Mouse (Mus musculus): ENCODE measurements around the gene Gm28035.
A peak's percentile ranks its signal among the peaks of the same experiment; 100 is the strongest.

The Gm28035 gene

DNA sequence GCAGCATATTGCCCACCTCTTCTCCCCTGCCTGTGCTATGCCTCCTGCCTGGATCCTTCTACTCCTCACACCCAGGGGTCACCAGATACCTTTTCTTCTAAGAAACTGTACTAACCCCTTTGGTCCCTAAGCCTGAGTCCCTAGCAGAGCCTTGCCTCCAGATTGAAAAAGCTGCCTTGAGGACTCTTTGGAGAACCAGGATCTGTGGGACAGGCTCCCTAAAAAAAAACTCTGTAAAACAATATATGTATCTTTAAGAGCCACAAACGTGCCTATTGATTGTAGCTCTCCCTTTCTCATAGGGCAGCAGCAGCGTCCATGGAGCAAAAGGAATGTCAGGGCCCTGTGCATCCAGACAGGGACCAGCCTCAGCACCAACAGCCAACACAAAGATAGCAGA lies at the start of gene Gm28035:
TSS of gene Gm28035 (plus strand) at position 301 of the 400 bp plus-strand sequence.
- DNase-seq, result no peak

DNA sequence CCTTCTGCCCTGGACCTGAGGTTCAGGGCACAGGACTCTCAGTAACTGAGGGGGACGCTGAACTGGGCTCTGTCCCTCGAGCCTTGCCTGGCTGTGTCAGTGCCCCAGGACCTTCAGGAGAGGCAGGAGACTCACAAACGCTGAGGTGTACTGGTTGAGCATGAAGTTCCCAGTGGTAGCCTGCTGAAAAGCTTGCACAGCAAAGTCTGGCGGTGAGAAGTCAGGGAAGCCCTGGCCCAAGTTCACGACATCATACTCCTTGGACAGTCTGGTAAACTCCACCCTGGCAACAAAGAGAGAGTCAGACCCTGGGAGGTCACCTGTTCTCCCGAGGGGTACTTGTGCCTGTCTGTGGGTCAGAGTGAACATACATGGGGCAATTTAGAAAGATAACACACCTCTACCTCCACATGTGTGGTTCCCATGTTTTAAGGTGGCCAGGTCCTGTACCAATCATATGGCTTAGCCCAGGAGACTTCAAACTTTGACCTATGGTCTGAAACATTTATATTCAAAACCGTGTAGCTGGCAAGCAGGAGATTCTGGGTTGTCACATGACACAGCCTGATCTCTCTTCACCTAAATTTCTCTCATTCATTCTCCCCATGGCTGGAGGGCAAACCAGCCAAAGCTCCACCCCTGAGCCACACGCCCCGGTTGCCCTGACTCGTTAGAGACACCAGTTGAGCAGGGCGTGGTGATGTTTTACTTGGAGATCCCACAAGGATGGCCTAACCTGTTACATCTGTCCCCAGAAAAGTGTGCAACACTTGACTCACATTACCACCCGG lies 48.4 kb upstream of the Gm28035 start:
- no peak for DNase-seq

DNA sequence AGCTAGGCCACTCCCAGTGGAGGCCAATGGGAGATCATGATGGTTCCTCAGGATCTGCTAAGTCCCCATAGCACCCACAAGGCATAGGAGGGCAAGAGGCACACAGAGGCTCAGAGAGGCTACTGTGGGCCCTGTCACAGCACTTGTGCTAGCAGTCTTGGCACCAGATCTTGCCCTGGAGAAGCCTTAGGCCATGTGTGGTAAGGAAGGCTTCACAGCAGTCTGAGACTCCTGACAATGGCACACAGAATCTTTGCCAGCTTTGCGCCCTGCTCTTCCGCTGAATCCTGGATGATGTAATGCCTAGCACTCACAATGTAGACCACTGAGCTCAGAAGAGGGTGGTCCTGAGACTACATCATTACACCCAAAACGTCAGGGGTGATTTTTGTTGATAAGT lies 45.7 kb upstream of the Gm28035 start:
- DNase-seq, result no peak

DNA sequence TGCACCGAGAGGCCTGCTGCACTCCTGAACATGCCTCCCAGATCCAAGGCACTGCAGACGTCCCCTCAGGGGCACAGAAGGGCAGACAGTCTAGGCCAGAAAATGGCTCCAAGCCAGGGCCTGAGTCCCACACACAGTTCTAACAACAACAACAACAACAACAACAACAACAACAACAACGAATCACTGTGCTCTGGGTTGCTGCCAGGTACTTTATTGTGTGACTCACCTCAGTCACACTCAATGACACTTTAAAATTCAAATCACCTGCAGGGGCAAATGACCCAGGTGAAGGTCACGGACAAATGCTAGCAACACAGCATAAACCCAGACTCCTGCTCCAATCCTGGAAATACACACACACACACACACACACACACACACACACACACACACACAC lies 42.3 kb upstream of the Gm28035 start:
- no peak for DNase-seq

DNA sequence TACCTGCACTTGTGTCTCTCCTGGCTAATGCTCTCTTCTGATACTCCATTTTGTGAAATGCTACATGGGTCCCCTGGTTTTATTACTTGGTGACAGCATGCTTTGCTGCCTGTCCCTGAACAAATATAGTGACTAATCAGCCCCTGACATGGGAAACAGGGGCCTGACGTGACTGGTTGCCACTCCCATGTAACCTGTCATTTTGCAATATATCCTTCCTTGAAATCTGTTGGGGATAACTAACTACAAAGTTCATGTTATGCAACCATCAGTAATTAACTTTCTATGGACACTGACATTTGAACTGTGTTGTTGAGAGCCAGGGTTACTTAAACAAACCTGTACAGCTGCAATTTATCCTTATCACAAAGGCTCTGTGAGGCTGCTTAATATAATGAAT lies 40.4 kb upstream of the Gm28035 start:
- DNase-seq, result no peak

DNA sequence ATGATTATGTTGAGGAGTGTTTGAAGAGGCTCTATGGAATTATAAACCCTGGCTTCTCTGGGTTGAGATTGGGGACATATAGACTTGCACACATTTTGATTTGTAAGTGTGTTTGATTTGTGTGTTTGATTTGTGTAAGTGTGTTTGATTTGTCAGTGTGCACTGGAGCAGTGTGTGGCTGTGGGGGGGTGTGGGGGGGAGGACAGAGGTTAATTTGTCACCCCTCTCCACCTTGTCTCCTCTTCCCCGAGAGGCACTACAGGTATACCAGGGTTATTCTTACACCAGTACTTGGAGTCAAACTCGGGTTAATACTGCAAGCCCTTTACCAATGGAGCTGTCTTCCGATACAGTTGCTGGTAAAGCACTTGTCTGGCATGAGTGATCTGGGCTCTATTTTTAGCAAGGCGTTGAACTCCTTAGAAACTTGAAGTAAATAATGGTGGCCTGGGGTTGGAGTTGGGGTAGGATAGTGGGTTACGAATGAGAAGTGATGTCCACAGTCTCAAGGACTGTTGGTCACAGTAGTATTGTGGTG lies 39.9 kb upstream of the Gm28035 start:
- no peak for DNase-seq

DNA sequence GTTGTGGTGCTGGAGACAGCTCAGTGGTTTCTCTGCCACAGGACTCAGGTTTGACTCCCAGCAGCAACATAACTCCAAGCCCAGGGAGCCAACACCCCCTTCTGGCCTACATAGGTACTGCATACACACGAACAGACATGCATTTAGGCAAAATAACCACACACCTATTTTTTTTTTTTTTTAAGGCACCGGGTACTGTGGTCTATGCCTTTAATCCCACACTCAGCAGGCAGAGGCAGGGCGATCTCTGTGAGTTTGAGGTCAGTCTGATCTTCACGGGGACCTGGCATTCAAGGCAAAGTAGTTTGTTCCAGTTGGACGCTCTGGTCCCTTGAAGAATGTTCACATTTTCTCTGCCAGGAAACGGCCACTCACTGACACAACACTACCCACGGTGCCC lies 36.9 kb upstream of the Gm28035 start:
- DNase-seq, result peak; percentile 58

DNA sequence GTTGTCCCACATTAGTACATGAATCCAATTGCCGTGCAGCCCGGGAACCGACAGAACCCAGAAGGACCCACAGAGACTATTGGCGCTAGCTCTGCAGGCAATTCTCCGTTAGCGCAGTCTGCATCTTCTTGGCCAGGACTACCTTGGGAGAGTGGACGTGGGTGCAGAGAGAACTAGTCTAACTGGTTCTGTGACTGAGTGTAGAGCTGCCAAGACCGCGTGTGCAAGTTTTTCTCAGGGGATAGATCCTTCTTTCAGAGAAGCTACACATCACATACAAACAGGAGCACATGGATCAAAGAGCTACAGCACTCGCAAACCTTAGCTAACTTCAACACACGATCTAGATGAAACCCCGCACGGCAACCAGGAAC lies 35.1 kb upstream of the Gm28035 start:
- DNase-seq, result no peak

DNA sequence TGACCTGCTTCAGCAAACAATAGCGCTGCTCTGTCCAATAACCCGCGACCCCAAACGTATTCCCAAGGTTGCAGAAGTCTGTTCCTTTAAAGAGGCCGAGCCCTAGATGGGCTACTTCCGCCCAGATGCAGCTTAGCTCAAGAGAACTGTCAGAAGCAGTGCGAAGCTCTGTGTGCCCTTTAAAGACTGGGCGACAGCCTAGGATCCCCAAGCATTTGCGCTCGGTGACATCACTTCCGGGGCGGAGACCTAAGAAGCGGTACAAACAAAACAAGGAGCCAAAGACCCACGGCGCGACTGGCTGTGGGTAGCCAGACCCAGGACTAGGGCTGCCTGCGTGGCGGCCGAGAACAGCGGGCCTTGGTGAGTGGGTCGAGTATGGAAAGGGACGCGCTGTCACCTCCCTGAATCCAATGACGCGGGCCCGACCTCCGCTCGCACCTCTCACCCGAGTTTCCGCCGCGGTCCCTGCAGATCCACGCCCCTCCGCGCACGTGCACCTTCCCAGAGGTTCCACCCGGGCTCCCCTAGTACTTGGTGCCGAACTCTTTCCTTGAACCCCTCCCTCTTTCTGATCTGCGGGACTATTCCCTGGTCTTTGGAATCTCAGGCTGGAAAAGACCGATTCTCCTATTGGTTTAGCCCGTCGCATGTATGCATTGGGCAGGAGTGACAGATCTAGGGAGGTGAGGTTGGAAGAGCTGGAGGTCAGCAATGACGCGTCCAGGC lies 34.6 kb upstream of the Gm28035 start, which contains the start of gene Kyat1:
TSS of gene Kyat1 (minus strand) at position 219 of the 729 bp plus-strand sequence.
- peak; percentile 98 for DNase-seq

DNA sequence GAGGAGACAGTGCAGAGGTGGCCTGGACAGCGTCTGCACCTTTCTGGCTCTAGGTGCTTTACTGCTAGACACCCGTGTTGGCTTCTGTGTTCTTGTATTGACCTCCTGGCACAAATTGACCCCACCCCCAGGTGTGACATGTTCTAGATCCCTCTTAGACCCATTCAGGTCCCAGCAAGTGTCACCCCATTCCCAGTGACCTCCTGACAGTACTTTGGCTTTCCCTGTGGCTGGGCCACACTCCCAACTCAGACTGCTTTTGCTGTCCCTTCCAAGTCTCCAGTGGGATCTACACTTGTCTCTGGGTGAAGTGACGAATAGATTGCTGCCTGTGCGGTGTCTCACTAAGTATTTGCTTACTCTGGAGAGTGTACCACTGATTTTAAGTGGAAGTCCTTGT lies 33.0 kb upstream of the Gm28035 start:
- DNase-seq, result no peak

DNA sequence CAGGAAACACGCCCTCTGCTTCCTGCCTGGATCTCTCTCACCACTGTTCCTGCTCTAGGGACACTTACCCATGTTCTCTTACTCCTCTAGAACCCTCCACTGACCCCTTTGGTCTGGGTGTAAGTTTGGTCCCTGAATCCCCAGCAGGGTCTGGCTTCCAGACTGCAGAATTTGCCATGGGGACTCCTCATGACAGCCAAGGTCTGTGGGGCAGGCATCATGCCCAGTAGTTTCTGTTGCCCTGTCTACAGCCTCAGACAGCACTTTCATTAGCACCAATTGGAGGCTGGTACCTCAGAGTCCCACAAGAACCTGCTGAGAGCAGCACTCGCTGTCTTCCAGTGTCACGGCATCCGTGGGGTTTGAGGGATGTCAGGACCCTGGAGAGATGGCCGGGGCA lies 32.5 kb upstream of the Gm28035 start:
- DNase-seq, result no peak

DNA sequence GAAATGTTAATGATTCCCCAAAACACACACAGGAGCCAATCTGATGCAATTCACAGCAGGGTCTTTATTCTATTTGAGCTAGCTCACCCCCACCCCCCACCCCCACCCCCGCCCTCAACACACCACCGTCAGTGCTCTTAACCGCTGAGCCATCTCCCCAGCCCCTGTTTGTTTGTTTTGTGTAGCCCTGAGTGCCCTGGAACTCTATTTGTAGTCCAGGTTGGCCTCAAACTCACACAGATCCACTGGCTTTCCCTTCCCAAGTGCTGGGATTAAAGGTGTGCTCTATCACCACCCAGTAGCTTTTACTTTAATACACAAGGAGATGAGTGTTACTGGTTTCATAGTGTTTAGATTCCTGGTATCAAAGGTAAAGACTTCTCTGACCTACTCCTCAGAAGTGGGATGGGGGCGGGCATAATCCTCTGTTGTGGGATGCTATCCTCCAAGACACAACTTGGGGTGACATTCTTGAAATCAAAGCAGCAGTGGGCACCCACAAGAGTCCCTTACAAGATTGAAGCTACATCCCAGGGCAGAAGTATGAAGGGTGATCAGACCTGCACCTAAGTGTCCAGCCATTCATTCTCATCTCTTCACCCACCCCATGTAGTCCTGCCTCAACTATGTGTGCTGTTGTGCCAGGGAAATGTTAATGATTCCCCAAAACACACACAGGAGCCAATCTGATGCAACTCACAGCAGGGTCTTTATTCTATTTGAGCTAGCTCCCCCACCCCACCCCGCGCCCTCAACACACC lies 28.8 kb upstream of the Gm28035 start:
- no peak for DNase-seq

DNA sequence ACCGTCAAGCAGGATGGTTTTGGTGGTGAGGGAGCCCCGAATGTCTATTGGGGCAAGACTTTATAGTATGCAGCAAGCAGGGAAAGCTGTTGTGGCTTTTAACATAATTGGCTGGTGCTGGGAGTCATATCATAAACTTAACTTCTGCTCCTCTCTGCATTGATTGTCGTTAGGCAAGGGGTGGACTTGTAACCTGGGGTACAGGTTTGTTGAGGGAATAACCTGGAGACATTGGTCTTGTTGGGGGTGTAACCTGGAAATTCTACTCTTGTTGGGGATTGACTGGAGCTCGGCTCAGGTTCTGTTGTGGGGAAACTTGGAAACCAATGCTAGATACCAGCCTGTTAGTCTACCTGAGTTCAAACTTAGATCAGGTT lies 28.2 kb upstream of the Gm28035 start:
- DNase-seq, result no peak

DNA sequence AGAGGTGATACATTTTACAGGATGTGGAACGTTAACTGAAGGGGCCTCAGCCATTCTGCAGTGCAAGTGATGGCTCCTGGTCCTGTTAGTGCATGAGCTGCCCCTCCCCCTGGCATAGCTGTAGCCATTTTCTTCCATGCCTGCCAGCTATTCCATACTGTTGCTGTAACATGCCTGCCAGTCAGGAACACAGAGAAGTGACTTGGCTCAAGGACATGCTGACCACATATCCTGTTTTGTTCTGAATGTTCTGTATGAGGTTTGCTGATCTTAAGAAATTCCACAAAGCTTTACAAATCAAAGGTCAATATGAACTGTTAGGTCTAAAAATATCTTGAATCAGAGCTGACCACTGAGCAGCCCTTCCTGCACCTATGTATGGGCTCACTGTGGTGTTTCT lies 27.4 kb upstream of the Gm28035 start:
- DNase-seq, result no peak

DNA sequence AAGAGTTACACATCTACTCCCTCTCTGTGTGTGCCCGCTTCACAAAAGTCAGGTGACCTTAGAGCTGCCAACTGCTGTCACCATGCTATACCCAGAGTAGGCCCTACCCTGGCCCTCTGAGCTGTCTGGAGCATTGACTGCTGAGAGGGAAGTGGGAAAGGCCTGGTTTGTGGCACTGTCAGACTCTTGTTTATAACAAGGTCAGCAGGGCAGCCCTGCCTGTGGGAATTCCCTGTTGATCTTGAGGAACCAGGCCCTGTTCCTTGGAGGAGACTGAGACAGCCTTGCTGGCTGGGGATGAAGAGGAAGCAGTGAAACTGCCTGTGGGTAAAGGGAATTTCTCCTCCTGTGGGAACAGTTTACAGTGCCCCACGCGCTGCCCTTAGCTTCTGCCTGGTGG lies 25.6 kb upstream of the Gm28035 start:
- no peak for DNase-seq

DNA sequence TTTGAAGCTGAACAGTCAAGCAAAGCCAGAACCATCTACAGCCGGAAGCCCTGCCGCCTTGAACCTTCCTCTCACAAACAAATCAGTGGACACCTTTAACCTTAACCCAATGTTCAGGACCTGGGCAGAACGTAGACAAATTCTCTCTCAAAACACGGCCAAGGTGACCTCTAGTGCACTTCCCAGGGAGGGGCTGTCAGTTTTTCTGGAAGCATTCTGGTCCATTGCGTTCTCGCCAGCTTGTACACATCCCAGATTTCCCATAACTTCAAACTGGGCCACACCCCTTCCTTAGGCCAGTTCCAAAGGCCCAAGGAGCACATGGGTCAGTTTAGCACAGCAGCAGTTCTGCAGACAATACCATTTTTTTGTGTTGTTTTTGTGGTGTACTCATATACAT lies 24.9 kb upstream of the Gm28035 start:
- DNase-seq, result no peak

DNA sequence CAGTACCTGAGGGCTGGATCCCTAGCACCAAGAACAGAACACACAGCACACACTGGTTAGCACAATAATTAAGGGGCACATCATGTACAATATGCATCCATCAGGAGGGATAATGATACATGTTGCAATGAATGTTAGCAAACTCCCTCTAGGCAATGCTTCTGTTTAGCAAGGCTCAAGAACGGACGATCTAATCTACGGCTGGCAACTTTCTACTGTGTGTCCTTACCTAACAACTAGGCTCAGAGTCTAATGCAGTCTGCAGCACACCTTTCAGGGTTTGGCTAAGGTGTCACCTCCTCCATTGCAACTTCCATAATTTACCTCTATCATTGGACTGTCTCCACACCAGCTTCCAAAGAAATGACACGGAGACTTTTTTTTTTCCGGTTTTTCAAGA lies 24.1 kb upstream of the Gm28035 start:
- DNase-seq, result no peak

DNA sequence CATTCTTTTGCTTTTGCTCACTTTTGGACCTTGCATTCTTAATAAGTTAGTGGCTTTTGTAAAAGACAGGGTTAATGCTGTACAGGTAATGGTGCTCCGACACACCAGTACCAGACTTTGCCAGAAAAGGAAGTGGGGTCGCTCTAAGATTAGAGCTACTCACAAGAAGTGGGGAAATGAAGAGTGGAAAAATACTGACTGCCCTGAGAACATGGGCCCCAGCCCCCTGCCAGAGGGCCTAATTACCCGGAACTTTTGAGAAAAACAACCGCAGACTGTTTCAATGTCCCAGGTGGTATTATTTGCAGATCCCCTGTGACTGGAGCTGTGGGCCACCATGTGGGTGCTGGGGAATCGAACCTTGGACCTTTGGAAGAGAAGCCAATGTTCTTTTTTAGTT lies 4.8 kb upstream of the Gm28035 start:
- no peak for DNase-seq

DNA sequence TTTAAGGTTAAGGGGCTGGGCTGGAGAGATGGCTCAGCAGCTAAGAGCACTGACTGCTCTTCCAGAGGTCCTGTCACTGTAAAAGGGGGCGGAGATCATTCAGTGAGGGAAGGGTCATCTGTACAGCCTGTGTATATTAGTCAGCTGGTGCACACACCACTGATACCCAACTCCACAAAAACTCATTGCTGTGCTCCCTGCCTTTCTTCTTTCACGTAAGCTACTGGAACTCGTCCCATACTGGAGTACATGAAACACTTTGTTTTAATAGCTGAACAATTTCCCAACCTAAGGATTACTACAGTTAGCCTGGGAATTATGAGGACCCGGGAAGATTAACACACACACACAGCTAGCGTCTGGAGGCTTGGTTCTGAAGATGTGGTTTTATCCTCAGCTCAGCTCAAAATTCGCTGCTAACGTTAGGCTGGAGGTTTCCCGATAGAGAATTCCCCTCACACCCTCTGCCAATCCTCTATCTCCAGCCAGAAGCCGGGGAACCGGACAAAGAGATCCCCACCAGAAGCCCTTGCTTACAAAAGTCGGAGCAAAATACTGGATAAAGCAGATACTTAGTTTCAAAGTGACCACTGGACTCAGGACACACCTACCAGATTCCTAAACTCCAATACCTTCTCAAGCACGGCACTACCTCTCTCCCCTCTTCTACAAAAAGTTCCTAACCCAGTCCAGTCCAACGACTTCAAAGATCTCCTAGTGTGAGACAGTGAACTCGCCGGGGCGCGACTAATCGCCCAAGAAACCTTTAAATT lies 3.8 kb upstream of the Gm28035 start:
- no peak for DNase-seq

DNA sequence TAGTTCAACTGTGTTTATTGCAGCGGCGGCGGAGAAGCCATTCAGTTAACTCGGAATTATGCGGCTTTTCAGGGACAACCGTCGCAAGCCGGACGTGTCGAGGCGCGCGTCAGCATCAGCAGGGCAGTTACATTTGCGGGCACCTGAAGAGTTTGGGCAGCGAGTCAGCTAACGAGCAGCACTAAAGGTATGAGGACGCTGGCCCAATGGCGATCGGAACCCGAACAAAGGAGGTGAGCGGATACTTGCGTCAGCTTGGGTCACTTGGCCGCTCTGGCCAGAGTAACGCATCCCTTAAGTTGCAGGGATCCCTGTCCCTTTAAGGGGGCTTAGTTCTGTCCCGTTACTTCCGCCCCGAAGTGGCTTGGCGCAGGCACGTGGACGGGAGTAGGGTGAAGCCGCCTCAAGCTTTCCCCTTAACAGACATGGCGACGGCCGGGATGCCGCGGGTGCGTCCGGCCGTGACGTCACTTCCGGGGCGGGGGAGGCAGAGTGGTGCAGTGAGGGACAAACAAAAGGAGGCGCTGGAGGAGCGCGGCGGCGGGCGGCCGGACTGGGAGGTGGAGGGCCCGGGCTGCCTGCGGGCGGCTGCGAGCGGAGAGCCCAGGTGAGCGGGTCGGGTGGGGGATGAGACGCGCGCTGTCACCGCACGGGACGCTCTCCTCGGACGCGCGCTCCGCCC lies 3.0 kb upstream of the Gm28035 start, which contains the start of gene Lrrc8a:
TSS of gene Lrrc8a (plus strand) at position 517 of the 682 bp plus-strand sequence.
- peak; percentile 99 for DNase-seq

DNA sequence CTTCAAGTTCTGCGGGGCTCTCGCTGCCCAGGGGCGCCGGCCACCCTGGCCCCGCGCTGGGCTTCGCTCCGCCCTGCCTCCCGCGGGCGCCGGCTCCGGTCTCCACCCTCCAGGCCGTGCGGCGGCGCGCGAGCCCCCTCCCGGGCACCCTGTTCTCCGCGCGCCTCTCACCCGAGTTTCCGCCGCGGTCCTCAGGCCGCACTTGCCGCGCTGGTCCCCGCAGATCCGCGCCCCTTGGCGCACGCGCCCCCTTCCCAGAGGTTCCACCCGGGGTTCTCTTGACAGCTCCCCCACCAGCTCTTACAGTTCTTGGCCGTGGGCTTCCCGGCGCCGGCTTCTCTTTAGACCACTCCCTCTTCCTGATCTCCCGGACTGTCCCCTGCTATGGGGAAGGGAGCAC lies 2.5 kb upstream of the Gm28035 start:
- no peak for DNase-seq

DNA sequence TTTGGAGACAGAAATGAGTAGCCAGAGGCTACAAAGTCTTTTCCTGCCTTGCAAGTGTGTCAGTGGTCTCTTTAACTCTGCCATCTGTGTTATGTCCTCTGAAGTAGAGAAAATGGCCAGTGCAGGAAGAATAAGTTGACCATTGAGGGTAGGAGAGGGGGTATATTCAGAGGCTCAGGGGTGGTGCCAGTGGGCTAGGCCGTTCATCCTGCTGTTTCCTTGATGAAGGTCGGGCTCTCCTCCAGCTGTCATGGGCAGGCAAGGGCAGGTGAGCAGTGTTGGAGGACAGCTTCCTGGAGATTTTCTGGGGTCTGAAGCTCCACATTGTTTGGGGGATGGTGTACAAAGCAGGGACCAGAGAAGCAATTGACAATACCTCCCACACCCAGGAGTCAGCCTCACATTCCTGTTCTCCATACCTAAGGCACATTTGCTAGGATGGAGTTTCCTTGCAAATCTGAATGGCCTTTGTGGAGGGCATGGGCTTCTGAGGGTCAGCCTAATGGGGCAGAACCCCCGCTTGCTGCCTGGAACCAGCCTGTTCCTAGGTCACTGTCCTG lies 1.4 kb upstream of the Gm28035 start:
- DNase-seq, result no peak
